Mouse (Mus musculus): ENCODE data around the gene Knstrn. TPM values are rescaled to one million over a fixed set of nuclear protein-coding genes. Genes with fewer than 3 reads are reported as not detected.

Knstrn gene
- 1 to 10 TPM; 1.7 to 2.1 TPM for total RNA-seq (2021)

- DNase-seq (ENCODE audit: extremely low spot score in 1 of 2, low spot score in 1 of 2): peak; percentile 63 to 79
Measured at GRCm38 (mm10) chr2:118813981-118814836, at the start of gene Knstrn. TSS of gene Knstrn (plus strand) at chr2:118814003.

- DNase-seq (ENCODE audit: extremely low spot score in 1 of 2, low spot score in 1 of 2): no peak
Measured at GRCm38 (mm10) chr2:118764094-118764831, 49.5 kb upstream of the Knstrn start.

GRCm38 (mm10) chr2:118764875-118765274, 48.9 kb upstream of the Knstrn start:
- DNase-seq (ENCODE audit: extremely low spot score in 1 of 2, low spot score in 1 of 2): no peak

- DNase-seq (ENCODE audit: extremely low spot score in 1 of 2, low spot score in 1 of 2): no peak
Measured at GRCm38 (mm10) chr2:118766041-118767033, 47.5 kb upstream of the Knstrn start.

GRCm38 (mm10) chr2:118772158-118772874, 41.5 kb upstream of the Knstrn start, which contains the start of gene Phgr1:
TSS of gene Phgr1 (plus strand) at chr2:118772769.
- DNase-seq (ENCODE audit: extremely low spot score in 1 of 2, low spot score in 1 of 2): no peak

- no peak for DNase-seq (ENCODE audit: extremely low spot score in 1 of 2, low spot score in 1 of 2)
Measured at GRCm38 (mm10) chr2:118774536-118774935, 39.3 kb upstream of the Knstrn start.

- DNase-seq (ENCODE audit: extremely low spot score in 1 of 2, low spot score in 1 of 2): no peak
Measured at GRCm38 (mm10) chr2:118775396-118775795, 38.4 kb upstream of the Knstrn start.

- peak in 1 of 2 experiments; percentile 38 for DNase-seq (ENCODE audit: extremely low spot score in 1 of 2, low spot score in 1 of 2)
Measured at GRCm38 (mm10) chr2:118775846-118776245, 38.0 kb upstream of the Knstrn start.

GRCm38 (mm10) chr2:118776295-118776694, 37.5 kb upstream of the Knstrn start:
- no peak for DNase-seq (ENCODE audit: extremely low spot score in 1 of 2, low spot score in 1 of 2)

- DNase-seq (ENCODE audit: extremely low spot score in 1 of 2, low spot score in 1 of 2): no peak
Measured at GRCm38 (mm10) chr2:118778418-118778817, 35.4 kb upstream of the Knstrn start.

- no peak for DNase-seq (ENCODE audit: extremely low spot score in 1 of 2, low spot score in 1 of 2)
Measured at GRCm38 (mm10) chr2:118779065-118779464, 34.7 kb upstream of the Knstrn start.

- peak; percentile 89 to 90 for DNase-seq (ENCODE audit: extremely low spot score in 1 of 2, low spot score in 1 of 2)
Measured at GRCm38 (mm10) chr2:118779504-118780480, 34.0 kb upstream of the Knstrn start, which contains the start of gene Disp2. TSS of gene Disp2 (plus strand) at chr2:118779719.

- DNase-seq (ENCODE audit: extremely low spot score in 1 of 2, low spot score in 1 of 2): no peak
Measured at GRCm38 (mm10) chr2:118781115-118781514, 32.7 kb upstream of the Knstrn start.

GRCm38 (mm10) chr2:118782303-118782702, 31.5 kb upstream of the Knstrn start:
- no peak for DNase-seq (ENCODE audit: extremely low spot score in 1 of 2, low spot score in 1 of 2)

GRCm38 (mm10) chr2:118783093-118783492, 30.7 kb upstream of the Knstrn start:
- no peak for DNase-seq (ENCODE audit: extremely low spot score in 1 of 2, low spot score in 1 of 2)

- no peak for DNase-seq (ENCODE audit: extremely low spot score in 1 of 2, low spot score in 1 of 2)
Measured at GRCm38 (mm10) chr2:118783663-118784062, 30.1 kb upstream of the Knstrn start.

GRCm38 (mm10) chr2:118786525-118786924, 27.3 kb upstream of the Knstrn start:
- DNase-seq (ENCODE audit: extremely low spot score in 1 of 2, low spot score in 1 of 2): no peak

GRCm38 (mm10) chr2:118789501-118789900, 24.3 kb upstream of the Knstrn start:
- DNase-seq (ENCODE audit: extremely low spot score in 1 of 2, low spot score in 1 of 2): peak; percentile 35 to 38
